Mouse (Mus musculus): ENCODE results near the gene Ager. TPM values are rescaled to one million over a fixed set of nuclear protein-coding genes. Genes with fewer than 3 reads are reported as not detected.

The Ager gene
- total RNA-seq, 2 experiments from 2014 or later: not detected

DNA sequence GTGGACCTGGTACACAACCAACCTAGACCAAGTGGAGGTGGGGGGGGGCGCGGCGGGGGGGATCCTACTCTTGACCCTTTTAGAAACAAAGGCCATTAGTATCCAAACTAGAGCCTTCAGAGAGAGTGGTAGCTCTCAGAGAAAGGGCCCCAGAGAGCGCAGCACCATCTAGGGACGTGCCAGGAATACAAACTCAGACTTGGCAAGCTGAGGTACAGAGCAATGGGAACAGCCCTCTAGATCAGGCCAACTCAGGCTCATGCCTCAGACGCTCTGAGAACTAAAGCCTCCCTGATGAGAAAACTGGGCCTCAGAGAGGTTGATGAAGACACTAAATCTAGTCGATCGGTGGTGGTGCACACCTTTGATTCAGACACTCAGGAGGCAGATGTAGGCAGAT, 12.5 kb upstream of the Ager start:
- DNase-seq (ENCODE audit: low spot score): no peak

GRCm38 (mm10) chr17:34585877-34586771, 11.5 kb upstream of the Ager start:
- no peak for DNase-seq (ENCODE audit: low spot score)

- DNase-seq (ENCODE audit: low spot score): peak; percentile 59
Observed at GRCm38 (mm10) chr17:34586796-34587422, 10.8 kb upstream of the Ager start.

GRCm38 (mm10) chr17:34587423-34587811, 10.2 kb upstream of the Ager start:
- peak; percentile 95 for DNase-seq (ENCODE audit: low spot score)

GRCm38 (mm10) chr17:34587814-34588213, 9.8 kb upstream of the Ager start:
- DNase-seq (ENCODE audit: low spot score): no peak

DNA sequence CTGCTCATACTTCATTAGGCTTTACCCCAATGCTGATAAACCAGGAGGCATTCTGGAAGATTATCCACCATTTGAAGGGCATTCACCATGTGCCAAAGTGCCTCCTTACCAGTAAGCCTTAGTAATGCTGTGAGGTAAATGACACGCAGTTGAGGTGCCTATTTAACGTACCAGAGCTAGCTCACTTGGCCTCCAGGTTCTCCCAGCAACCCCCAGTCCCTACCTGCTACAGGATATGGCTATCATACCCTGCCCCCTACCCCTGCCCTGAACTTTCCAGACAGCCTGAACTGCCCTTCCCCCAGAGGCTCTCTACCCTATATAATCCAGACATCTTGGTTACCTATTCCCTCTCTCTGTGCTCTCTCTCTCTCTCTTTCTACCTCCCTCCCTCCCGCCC, 8.9 kb upstream of the Ager start:
- no peak for DNase-seq (ENCODE audit: low spot score)

GRCm38 (mm10) chr17:34589206-34589605, 8.5 kb upstream of the Ager start:
- no peak for DNase-seq (ENCODE audit: low spot score)

DNA sequence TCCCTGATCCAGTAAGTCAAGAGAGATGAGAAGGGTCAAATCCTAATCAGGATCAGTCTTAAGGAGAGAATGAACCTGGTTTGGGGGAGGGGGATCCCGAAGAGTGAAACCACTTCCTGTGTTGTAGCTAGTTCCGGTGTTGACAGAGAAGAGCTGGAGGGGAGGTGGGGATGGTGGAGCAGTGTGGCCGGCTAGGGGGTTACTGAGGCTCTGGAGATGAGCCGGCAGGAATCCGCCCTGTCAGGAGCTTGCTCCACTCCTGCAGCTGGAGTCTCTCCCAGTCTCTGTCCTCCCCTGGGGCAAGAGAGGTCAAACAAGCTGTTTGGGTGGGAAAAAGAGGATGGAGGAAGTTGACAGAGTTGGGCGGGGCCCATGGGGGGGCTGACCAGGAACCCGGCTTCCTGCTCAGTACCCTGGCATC, 8.0 kb upstream of the Ager start, which contains the start of gene Gpsm3:
Gene Gpsm3 (plus strand): TSS at position 126 of the 421 bp plus-strand sequence.
- DNase-seq (ENCODE audit: low spot score): peak; percentile 81

- DNase-seq (ENCODE audit: low spot score): no peak
Observed at GRCm38 (mm10) chr17:34590154-34590987, 7.3 kb upstream of the Ager start.

GRCm38 (mm10) chr17:34591029-34591993, 6.4 kb upstream of the Ager start, which contains the start of gene Pbx2:
Pbx2 (plus strand) TSS chr17:34591266.
- DNase-seq (ENCODE audit: low spot score): no peak

DNA sequence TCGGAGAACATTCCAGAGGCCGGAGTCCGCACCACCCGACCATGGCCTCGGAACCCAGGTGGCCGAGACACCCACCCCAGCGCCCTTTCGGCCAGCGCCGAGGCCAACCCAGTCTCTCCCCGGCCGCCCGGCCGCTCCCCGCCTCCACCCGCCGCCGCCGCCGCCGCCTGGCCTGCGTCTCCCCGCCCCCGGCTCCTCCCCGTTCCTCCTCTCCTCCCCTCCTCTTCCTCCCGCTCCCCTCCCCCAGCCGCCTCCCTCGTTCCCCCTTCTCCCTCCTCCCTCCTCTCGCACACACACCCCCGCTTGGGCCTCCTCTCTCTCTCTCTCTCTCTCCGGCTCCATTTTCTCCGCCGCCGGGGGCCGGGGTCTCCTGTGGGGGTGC, 5.7 kb upstream of the Ager start:
- DNase-seq (ENCODE audit: low spot score): peak; percentile 87

DNA sequence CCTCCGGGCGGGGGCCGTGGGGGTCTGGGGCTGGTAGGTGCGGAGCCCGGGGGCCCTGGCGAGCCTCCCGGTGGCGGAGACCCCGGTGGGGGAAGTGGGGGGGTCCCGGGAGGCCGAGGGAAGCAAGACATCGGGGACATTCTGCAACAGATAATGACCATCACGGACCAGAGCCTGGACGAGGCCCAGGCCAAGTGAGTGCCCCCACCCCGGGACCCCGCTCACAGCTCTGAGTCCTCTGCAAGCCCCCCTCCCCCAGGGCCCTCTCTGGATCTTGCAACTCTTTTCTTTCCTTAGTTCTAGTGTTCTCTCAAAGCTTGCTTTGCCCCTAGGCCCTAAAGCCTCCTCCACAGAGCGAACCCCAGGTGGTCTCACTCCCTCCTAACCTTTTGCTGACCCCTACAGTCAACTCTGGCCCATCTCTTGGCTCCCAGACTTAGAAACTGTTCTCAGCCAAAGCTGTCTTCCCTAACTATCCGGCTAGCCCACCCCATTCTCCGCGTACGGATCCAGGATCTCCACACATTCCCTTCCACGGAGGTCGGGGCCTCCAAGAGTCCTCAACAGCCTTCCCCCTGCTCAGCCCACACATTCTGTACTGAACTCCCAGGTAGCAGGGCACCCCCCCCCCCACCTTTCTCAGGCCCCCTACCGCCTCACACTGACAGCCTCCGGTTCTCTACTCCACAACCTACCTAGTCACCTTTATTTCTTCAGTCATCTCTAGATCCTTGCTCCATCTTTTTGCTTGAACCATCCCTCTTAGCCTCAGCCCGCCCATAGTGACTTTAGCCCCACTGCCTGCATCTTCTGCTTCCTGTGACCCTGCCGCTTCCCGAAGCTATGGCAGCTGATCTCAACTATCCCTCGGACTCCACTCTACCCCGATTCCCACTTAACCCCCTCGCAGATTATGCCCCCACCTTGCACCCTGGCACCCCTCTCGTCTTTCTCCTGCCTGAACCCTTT, 4.8 kb upstream of the Ager start:
- no peak for DNase-seq (ENCODE audit: low spot score)

DNA sequence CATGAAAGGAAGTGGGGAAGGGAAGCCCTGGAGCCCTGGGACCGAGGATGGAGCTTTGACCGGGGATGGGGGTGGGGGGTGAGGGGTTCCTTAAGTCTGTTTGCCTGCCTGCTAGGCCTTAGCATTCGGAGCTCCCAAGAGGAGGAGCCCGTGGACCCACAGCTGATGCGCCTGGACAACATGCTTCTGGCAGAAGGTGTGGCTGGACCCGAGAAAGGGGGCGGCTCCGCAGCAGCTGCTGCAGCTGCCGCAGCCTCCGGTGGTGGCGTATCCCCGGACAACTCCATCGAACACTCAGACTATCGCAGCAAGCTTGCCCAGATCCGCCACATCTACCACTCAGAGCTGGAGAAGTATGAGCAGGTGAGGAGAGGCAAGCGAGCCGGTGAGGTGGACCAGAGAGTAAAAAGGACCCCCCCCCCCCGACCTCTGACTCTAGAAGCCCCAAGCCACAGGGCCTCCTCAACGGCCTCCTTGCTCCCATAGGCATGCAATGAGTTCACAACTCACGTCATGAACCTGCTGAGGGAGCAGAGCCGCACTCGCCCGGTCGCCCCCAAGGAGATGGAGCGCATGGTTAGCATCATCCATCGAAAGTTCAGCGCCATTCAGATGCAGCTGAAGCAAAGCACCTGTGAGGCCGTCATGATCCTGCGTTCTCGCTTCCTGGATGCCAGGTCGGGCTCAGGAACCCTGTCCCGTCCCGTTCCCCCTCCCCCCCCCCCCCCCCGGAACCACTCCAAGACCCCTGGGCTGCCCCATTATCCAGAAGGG, 3.7 kb upstream of the Ager start:
- DNase-seq (ENCODE audit: low spot score): no peak

DNA sequence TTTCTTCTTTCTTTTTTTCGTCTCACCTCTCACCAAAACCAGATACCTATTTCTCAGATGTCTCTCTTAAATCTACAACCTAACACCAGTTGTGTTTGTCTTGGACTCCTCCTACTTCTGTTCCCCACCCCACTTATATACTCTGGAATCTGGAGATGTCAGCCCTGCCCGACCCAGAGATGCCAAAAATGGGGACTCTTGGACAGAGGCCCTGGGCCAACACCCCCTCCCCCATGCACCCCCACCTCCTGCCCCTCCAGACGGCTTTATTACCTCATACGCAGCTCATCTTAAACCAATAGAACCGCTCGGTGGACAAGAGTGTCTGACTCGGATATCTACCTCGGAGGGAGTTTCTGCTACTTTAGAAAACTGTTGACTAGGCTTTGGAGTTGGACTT, 1.6 kb upstream of the Ager start:
- no peak for DNase-seq (ENCODE audit: low spot score)

- DNase-seq (ENCODE audit: low spot score): no peak
Observed at GRCm38 (mm10) chr17:34599891-34600290, 2.2 kb downstream of the Ager start.

- DNase-seq (ENCODE audit: low spot score): no peak
Observed at GRCm38 (mm10) chr17:34601796-34602195, 4.1 kb downstream of the Ager start.

- DNase-seq (ENCODE audit: low spot score): peak; percentile 100
Observed at GRCm38 (mm10) chr17:34603375-34604060, 5.9 kb downstream of the Ager start, which contains the start of gene Rnf5. Rnf5 (minus strand) TSS chr17:34603690.

- peak; percentile 99 for DNase-seq (ENCODE audit: low spot score)
Observed at GRCm38 (mm10) chr17:34604061-34604508, 6.4 kb downstream of the Ager start, which contains the start of gene Agpat1. Agpat1 (plus strand) TSS chr17:34604262.
